Mouse (Mus musculus): ENCODE data around the gene Zfp385c. TPM values are rescaled to one million over a fixed set of nuclear protein-coding genes. Genes with fewer than 3 reads are reported as not detected.
A peak's percentile ranks its signal among the peaks of the same experiment; 100 is the strongest.

Zfp385c gene
- polyA plus RNA-seq, 1 experiment from 2014 or later, result not detected

GRCm38 (mm10) chr11:100651748-100652147, 40.5 kb downstream of the Zfp385c start:
- Histone ChIP-seq H3K36me3 (replicated peaks) (no peaks in the 10 kb centered on the region), H3K4me1 (replicated peaks) (no peaks in the 10 kb centered on the region), H3K9ac (no peak overlapping the region), H3K4me3 (replicated peaks) (no peak overlapping the region), H3K9me3 (replicated peaks) (no peaks in the 10 kb centered on the region), H3K4me2 (no peak overlapping the region), H3K27ac (replicated peaks) (no peak overlapping the region), H3K27me3 (peaks cover 37% of the 10 kb centered on the region)
- 29% methylated on average over 3 of the region's 3 CpGs for WGBS (ENCODE audit: insufficient replicate concordance)
- ATAC-seq (ENCODE audit: insufficient read depth), result no peak

DNA sequence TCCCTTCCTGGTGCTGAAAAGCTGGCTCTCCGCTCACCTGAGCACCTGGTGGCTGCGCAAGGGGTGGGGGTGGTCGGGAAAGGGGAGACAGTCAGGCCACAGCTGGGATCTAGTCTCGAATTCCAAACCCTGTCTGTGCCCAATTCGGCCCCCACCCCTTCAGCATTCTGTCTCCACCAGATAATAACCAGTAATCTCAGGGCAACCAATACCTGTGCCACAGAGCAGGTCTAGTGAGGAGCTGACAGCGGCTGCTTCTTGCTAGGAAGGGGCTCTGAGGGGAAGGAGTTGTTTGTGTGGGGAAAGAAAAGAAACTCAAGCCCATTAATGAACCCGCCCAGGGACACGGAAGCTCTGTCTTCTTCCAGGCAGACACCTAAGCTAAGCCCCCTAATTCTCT, 41.0 kb downstream of the Zfp385c start:
- no peaks in the 10 kb centered on the region for H3K36me3 ChIP-seq (replicated peaks)
- H3K4me3 ChIP-seq (replicated peaks), result no peak overlapping the region
- no peak overlapping the region for H3K27ac ChIP-seq (replicated peaks)
- WGBS (ENCODE audit: insufficient replicate concordance), result 15% methylated on average over 8 of the region's 8 CpGs
- no peak overlapping the region for H3K9ac ChIP-seq
- H3K4me2 ChIP-seq, result no peak overlapping the region
- ATAC-seq (ENCODE audit: insufficient read depth), result no peak
- H3K27me3 ChIP-seq, result peaks cover 37% of the 10 kb centered on the region
- H3K9me3 ChIP-seq (replicated peaks), result no peaks in the 10 kb centered on the region
- no peaks in the 10 kb centered on the region for H3K4me1 ChIP-seq (replicated peaks)

DNA sequence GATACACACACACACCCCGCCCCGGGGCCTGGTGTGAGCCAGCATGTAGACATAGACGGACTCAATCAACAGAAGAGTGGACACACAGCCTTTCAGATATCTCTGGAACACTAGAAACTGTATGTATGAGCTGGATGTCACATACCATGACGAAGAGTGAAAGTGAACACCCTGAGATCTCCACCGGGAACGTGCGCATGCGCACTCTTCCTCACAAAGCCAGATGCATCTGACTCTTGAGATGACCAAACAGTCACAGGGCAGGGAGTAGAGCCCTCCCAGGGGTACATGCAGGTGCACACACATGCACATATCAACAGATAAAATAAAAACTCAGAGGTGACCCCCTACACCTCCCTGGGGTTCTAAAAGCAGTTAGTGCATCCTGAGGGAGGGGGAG, 43.9 kb downstream of the Zfp385c start:
- peaks cover 42% of the 10 kb centered on the region for H3K27me3 ChIP-seq

GRCm38 (mm10) chr11:100646265-100646664, 46.0 kb downstream of the Zfp385c start:
- no peaks in the 10 kb centered on the region for H3K9me3 ChIP-seq (replicated peaks)
- no peak overlapping the region for H3K4me2 ChIP-seq
- no peak overlapping the region for H3K27ac ChIP-seq (replicated peaks)
- no peaks in the 10 kb centered on the region for H3K36me3 ChIP-seq (replicated peaks)
- no peaks in the 10 kb centered on the region for H3K4me1 ChIP-seq (replicated peaks)
- H3K4me3 ChIP-seq (replicated peaks), result no peak overlapping the region
- 0% methylated on average over 1 of the region's 1 CpGs for WGBS (ENCODE audit: insufficient replicate concordance)
- H3K27me3 ChIP-seq, result peaks cover 39% of the 10 kb centered on the region
- no peak overlapping the region for H3K9ac ChIP-seq
- no peak for ATAC-seq (ENCODE audit: insufficient read depth)

More for the DNA sequence above, 43.9 kb downstream of the Zfp385c start:
- no peak for ATAC-seq (ENCODE audit: insufficient read depth)
- WGBS (ENCODE audit: insufficient replicate concordance), result 74% methylated on average over 8 of the region's 8 CpGs
- Histone ChIP-seq H3K9me3 (replicated peaks) (no peaks in the 10 kb centered on the region), H3K4me1 (replicated peaks) (no peaks in the 10 kb centered on the region), H3K27ac (replicated peaks) (no peak overlapping the region), H3K4me3 (replicated peaks) (no peak overlapping the region), H3K9ac (no peak overlapping the region), H3K36me3 (replicated peaks) (no peaks in the 10 kb centered on the region), H3K4me2 (no peak overlapping the region)

- H3K36me3 ChIP-seq (replicated peaks), result no peaks in the 10 kb centered on the region
- H3K27ac ChIP-seq (replicated peaks), result no peak overlapping the region
- H3K4me1 ChIP-seq (replicated peaks), result peaks cover 8% of the 10 kb centered on the region; the same call in 1 of the 2 replicates
- WGBS (ENCODE audit: insufficient replicate concordance), result 62% methylated on average over 15 of the region's 15 CpGs
- H3K27me3 ChIP-seq, result peaks cover 43% of the 10 kb centered on the region
- no peak overlapping the region for H3K9ac ChIP-seq
- no peak overlapping the region for H3K4me2 ChIP-seq
- no peak for ATAC-seq (ENCODE audit: insufficient read depth)
- no peak overlapping the region for H3K4me3 ChIP-seq (replicated peaks)
- no peaks in the 10 kb centered on the region for H3K9me3 ChIP-seq (replicated peaks)
Measured at GRCm38 (mm10) chr11:100643612-100644575, 48.4 kb downstream of the Zfp385c start.

DNA sequence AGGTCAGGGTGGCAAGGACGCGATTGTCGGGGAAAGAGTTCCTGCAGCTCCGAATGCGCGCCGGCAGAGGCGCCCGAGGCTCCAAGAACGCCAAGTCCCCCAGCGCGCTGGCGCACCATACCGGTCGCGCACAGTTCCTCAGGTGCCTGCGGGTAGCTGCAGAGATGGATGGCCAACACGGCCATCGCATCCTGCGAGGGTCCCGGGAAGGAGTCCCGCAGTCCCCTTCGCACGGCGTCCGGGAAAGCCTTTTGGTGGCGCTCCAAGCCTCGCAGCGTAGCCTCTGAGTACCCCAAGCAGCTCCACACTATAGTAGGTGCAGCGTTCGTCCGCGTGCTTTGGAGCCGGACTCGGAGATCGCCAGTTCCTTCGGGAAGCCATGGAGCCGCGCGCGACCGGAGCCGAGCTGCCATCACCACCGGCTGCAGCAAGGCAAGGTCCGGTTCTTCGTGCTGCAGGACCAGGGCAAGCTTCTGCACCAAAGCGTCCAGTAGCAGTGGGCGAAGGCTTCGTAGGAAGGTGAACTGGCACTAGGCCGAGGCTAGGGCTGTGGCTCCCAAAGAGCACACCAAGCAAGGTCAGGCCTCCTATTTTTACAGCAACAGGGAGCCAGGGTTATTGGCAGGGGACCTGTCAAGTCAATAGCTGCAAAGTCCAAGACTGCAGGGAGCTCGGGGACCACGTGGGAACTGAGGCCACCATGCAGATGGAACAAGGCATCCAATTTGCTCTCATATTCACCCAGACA, 51.9 kb downstream of the Zfp385c start:
- H3K36me3 ChIP-seq (replicated peaks), result no peaks in the 10 kb centered on the region
- peaks cover 8% of the 10 kb centered on the region; the same call in 1 of the 2 replicates for H3K4me1 ChIP-seq (replicated peaks)
- no peak overlapping the region for H3K9ac ChIP-seq
- no peak for ATAC-seq (ENCODE audit: insufficient read depth)
- H3K27me3 ChIP-seq, result peaks cover 58% of the 10 kb centered on the region
- no peaks in the 10 kb centered on the region for H3K9me3 ChIP-seq (replicated peaks)
- no peak overlapping the region for H3K27ac ChIP-seq (replicated peaks)
- H3K4me2 ChIP-seq, result peak overlapping the region; percentile 55
- H3K4me3 ChIP-seq (replicated peaks), result peak overlapping the region; percentile 12; the same call in 1 of the 2 replicates
- 7% methylated on average over 52 of the region's 52 CpGs for WGBS (ENCODE audit: insufficient replicate concordance)

DNA sequence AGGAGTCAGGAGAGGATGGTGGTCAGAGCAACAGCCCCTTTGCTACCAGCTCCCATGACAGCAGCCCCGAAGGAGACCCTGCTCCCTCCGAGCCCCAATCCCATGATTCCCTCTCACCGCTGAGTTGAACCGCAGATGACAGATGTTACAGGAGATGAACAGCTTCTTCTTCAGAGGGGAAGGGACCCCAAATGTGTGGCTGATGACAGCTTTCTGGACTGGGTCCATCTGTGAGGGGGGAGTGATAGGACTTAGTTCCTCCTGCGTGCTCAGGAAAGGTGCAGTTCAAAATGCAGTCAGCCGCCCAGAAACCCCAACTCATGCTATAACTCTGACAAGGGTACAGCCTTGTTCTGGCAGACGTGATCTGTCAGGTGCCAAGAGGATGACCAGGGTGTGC, 57.7 kb downstream of the Zfp385c start:
- Histone ChIP-seq H3K4me1 (replicated peaks) (no peaks in the 10 kb centered on the region), H3K9ac (no peak overlapping the region), H3K4me3 (replicated peaks) (no peak overlapping the region), H3K9me3 (replicated peaks) (no peaks in the 10 kb centered on the region), H3K36me3 (replicated peaks) (no peaks in the 10 kb centered on the region), H3K27me3 (peaks cover 46% of the 10 kb centered on the region), H3K4me2 (no peak overlapping the region), H3K27ac (replicated peaks) (no peak overlapping the region)
- 51% methylated on average over 7 of the region's 7 CpGs for WGBS (ENCODE audit: insufficient replicate concordance)
- ATAC-seq (ENCODE audit: insufficient read depth), result no peak

GRCm38 (mm10) chr11:100628862-100629352, 63.3 kb downstream of the Zfp385c start:
- WGBS (ENCODE audit: insufficient replicate concordance), result 51% methylated on average over 13 of the region's 13 CpGs
- no peak overlapping the region for H3K4me3 ChIP-seq (replicated peaks)
- no peak overlapping the region for H3K4me2 ChIP-seq
- peaks cover 43% of the 10 kb centered on the region for H3K4me1 ChIP-seq (replicated peaks)
- H3K9me3 ChIP-seq (replicated peaks), result no peaks in the 10 kb centered on the region
- no peak overlapping the region for H3K9ac ChIP-seq
- ATAC-seq (ENCODE audit: insufficient read depth), result no peak
- H3K27ac ChIP-seq (replicated peaks), result no peak overlapping the region
- 0 out of 2 replicates have a peak, but pooled peaks cover 7% of the 10 kb centered on the region for H3K27me3 ChIP-seq
- H3K36me3 ChIP-seq (replicated peaks), result peaks cover 20% of the 10 kb centered on the region

- Histone ChIP-seq H3K4me3 (replicated peaks) (no peak overlapping the region), H3K36me3 (replicated peaks) (peaks cover 20% of the 10 kb centered on the region), H3K9me3 (replicated peaks) (no peaks in the 10 kb centered on the region), H3K4me2 (no peak overlapping the region), H3K27me3 (0 out of 2 replicates have a peak, but pooled peaks cover 7% of the 10 kb centered on the region), H3K4me1 (replicated peaks) (peaks cover 51% of the 10 kb centered on the region), H3K27ac (replicated peaks) (no peak overlapping the region), H3K9ac (no peak overlapping the region)
- WGBS (ENCODE audit: insufficient replicate concordance), result 58% methylated on average over 5 of the region's 5 CpGs
- no peak for ATAC-seq (ENCODE audit: insufficient read depth)
Measured at GRCm38 (mm10) chr11:100628056-100628455, 64.2 kb downstream of the Zfp385c start.

- Histone ChIP-seq H3K27me3 (0 out of 2 replicates have a peak, but pooled peaks cover 7% of the 10 kb centered on the region), H3K9ac (no peak overlapping the region), H3K9me3 (replicated peaks) (no peaks in the 10 kb centered on the region), H3K4me3 (replicated peaks) (no peak overlapping the region), H3K4me2 (peak overlapping the region; percentile 36), H3K36me3 (replicated peaks) (peaks cover 20% of the 10 kb centered on the region), H3K4me1 (replicated peaks) (peaks cover 56% of the 10 kb centered on the region), H3K27ac (replicated peaks) (peak overlapping the region; percentile 62)
- 11% methylated on average over 9 of the region's 9 CpGs for WGBS (ENCODE audit: insufficient replicate concordance)
- peak; percentile 49 for ATAC-seq (ENCODE audit: insufficient read depth)
Measured at GRCm38 (mm10) chr11:100626701-100627195, 65.5 kb downstream of the Zfp385c start.
